Mouse (Mus musculus) ovary, postnatal 36 days (tissue): ENCODE data around the gene S100a13.
A peak's percentile ranks its signal among the peaks of the same experiment; 100 is the strongest.

ENCODE experiments used
- DNase-seq: peaks from one replicate; pipeline ENCODE4 v3.0.0; 2022; ENCODE audit warnings: low spot score, mixed read lengths

Gene S100a13

DNA sequence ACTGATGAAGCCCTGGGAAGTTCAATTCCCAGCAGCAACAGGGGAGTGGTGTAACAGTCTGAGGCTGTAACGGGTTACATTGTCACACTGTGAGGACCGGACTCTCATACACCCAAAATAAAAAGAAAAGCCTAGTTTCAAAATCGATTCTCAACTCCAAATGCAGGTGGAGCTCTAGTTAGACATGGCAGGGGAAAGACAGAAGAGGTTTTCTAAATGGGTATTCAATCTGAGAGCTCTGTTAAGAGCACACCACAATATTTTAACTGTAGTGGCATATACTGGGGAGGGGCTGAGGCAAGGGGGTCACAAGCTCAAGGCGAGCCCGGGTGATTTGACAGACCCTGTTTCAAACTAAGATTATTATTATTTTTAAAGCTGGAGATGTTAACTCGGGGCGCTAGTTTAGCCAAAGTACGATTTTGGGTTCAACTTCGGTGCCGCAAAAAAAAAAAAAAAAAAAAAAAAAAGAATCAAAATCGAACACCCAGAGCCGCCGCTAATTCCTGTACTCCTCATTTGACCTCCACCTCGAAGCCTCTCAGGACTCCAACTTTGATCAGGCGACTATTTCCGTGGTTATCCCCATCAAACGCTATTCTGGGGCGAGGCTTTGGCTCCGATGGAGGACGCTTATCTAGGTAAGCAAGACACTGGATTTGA is 5.8 kb upstream of the S100a13 start:
- no peak for DNase-seq

DNA sequence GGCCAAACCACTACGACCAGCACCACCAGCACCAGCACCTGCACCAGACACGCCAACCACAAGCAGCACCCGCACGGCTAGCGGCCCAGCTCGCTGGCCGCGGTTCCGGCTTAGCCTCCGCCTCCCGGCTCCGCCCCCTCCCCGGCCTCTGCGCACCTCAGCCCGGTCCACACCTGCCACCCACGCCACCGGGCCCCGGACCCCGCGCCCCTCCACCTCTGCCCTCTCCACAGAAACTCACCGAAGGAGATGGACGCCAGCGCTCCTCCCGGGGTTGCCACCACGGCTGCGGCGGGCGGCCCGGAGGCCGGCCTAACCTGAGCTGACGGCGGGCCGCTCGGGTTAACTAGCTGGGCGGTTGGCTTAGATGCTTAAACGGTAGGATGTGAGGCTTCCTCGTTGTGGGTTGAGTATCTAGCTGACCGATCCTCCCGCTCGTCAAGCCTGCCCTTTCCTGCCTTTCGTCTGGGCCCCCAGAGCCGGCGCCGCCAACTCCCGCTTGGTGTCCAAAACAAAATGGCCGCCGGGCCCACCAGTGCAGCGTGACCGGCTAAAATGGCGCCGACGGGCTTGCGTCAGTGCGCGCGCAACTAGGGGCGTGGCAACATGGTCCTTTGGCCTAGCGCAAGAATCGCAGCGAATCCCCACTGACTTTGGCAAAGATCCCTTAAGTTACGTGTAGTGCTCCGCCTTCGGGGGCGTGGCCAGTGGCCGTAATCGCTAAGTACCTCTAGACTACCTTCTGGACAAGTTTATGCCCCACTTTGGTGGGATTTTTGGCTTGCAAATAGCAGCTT is 5.1 kb upstream of the S100a13 start, which contains the start of gene Chtop:
Gene Chtop (minus strand): TSS at position 549 of the 797 bp plus-strand sequence.
- peak; percentile 99 for DNase-seq

DNA sequence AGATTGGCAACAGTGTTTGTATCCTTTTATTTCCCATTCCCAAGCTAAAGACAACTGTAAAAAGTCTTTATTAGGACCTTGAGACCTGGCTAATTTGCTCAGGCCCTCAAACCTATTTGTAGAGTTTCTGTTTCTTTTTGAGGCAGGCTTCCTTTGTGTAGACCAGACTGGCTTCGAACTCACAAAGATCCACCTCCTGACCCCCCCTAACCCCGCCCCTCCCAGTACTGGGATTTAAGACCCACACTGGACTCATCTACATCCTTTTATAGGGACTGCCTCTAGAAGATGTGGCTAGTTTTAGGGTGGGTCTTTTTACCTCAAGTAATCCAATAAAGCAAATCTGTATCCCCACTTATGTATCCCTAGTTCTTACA is 4.5 kb upstream of the S100a13 start:
- DNase-seq: no peak

- DNase-seq: no peak
Measured at GRCm38 (mm10) chr3:90512276-90512675, 2.0 kb upstream of the S100a13 start.

- no peak for DNase-seq
Measured at GRCm38 (mm10) chr3:90512948-90513642, 1.1 kb upstream of the S100a13 start.

DNA sequence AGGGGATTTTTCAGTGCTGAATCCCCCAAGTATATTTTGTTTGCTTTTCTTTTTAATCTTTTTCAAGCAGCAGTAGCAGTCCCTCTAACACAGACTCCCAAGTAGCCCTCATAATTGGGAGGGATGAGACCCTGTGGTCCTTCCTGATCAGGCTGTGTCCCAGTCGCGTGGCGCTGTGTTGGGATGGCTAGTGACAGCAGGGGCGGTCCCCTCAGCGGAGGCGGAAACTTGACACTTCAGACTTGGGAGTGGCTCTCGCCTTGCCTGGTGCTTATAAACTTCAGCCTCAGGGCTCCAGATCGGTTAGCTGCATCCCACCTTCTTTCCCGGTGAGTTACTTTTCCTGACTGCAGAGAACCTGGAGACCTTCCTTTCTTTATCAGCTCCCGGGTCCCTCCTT is 456 bp downstream of the S100a13 start:
- DNase-seq: peak; percentile 64

DNA sequence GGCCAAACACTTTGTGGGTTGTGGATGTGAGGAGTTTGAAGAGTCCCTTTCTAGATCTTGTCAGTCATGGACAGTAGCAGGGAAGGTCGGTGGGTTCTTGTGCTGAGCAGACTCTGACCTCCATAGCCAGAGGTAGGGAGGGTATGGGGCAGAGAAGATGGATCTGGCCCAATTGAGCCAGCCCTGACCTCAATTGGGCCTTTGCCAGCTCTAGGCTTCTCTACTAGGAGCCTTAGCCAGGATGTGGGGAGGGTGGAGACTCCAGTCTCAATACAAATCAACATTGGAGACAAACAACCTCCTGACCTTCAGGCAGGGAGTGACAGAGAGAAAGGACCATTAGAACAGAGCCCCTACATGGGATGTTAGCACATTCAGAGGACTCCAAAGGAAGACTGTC is 1.0 kb downstream of the S100a13 start:
- DNase-seq: no peak

GRCm38 (mm10) chr3:90515789-90516188 is 1.6 kb downstream of the S100a13 start:
- DNase-seq: no peak

DNA sequence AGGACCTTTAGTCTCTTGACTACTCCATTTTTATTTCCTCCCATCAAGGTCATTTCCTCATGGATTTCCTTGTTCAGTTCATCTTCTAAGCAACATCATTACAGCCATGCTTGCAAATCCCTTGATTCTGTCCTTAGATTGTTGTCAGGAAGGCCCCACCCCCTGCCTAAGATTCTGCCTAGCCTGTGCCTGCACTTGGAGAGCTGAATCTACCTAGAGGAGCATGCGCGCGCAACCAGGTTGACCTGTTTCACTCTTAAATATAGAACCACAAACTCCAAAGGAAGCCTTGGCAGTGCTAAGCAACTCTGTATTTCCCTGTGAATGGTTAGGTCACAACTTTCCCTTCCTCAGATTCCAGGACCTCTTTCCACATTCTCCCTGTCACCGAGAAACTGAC is 3.5 kb downstream of the S100a13 start:
- no peak for DNase-seq

- DNase-seq: no peak
Measured at GRCm38 (mm10) chr3:90525421-90525820, 11.2 kb downstream of the S100a13 start.

DNA sequence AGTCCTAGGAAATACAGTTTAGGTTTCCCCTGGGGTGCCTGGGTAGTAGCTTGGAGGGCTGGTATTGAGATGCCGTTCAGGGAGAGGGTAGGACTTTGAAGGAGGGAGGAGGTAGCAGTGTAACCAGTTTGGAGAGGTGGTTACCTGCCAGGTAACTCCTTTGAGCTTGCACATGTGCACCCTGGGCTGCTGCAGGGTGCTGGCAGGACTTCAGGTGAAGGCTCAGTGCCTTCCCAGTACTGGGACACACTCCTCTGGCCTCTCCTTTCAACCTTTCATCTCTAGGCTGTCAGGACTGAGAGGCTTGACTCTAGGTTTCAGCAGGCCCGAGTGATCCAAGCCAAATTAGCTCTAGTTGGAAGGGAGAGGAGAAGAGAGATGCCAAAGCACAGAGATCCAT is 11.8 kb downstream of the S100a13 start:
- DNase-seq: no peak

GRCm38 (mm10) chr3:90526580-90526979 is 12.3 kb downstream of the S100a13 start, which contains the start of gene S100a14:
TSS of gene S100a14 (plus strand) at chr3:90526856.
- DNase-seq: no peak

- no peak for DNase-seq
Measured at GRCm38 (mm10) chr3:90527291-90527873, 13.1 kb downstream of the S100a13 start.

DNA sequence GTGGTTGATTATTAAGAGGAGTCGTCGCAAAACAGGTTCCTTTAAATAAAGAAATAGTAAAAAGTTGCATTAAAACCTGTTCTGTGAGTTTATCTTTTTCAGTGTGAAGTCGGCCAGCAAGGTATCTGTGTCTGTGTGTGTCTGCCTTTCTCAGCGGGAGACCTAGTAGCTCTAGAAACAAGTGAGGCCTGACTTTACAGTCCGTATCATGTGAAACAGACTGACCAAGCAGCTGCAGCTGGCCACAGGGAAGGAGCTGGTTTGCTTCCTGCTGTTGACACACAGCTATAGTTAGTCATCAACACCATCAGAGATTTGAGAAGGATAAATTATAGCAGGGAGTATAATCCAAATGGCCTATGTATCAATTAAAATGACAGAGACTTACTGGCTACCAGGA is 17.5 kb downstream of the S100a13 start:
- no peak for DNase-seq

DNA sequence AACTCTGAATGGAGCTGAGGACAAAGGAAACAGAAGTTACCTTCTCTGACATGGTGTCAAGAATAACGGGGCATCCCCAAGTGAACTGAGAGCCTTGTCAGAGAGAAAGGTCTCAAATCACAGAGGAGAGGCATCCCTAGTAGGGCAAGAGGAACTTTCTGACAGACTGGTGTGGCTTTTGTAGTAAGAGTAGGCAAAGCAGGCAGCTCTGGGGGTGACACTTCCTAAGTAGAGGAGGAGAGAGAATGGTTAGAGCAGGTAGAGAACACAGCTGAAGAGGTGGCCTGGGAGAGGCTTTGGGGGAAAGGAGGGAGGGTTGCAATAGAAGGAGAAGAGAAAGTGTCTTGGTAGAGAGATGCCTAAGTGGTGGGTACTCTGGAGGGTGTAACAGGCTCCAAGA is 21.2 kb downstream of the S100a13 start:
- DNase-seq: no peak

DNA sequence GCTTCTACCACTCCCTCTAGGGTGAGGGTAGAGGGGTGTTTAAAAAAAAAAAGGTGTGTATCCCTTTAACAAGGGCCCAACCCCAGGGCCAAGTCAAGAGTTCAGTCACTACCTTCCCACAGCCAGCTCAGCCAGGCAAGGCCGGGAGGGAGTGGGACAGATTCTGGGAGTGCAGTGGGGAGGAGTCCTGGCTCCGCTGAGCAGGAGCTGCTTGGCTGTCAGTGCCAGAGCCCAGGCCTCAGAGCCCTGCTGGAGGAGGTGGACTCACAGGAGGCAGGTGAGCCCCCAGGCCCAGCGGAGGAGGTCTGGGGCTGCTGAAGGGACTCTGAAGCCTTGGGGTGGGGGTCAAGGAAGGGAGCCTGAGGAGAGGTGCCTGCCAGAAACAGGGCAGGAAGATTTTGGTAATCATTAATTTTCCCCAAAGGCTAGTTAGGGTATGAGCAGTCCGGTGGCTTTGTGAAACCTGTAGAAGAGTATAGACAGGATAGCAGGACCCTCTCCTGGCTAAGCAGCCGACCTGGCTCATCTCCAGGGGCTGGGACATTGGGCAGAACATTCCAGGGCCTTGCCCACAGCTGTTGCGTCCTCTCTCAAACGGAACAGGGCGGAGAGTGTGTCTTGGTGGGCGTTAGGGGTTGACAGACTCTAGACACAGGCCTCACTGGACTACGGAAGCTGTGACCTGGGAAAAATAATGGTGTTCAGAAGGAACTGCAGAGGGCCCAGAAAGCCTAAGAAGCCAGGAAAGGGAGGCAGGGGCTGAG is 23.1 kb downstream of the S100a13 start, which contains the start of gene S100a16:
Gene S100a16 (plus strand): TSS at position 114 of the 764 bp plus-strand sequence.
- peak; percentile 75 for DNase-seq

- no peak for DNase-seq
Measured at GRCm38 (mm10) chr3:90537905-90538296, 23.7 kb downstream of the S100a13 start.

DNA sequence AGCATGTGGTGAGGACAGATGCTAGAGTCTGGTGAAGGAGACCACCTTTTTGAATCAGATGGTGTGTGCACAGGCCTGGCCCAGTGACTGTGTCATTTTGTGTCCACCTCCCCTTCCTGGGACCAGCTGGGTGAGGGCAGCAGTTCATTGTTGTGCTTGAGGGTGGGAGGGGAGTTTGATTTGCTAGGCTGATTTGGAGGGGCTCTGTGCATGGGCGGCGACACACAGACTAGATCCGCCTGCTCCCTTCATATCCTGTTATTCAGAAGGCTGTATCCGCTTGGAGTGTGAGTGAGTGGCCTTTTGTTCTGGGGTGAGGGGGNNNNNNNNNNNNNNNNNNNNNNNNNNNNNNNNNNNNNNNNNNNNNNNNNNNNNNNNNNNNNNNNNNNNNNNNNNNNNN is 26.7 kb downstream of the S100a13 start:
- DNase-seq: no peak

DNA sequence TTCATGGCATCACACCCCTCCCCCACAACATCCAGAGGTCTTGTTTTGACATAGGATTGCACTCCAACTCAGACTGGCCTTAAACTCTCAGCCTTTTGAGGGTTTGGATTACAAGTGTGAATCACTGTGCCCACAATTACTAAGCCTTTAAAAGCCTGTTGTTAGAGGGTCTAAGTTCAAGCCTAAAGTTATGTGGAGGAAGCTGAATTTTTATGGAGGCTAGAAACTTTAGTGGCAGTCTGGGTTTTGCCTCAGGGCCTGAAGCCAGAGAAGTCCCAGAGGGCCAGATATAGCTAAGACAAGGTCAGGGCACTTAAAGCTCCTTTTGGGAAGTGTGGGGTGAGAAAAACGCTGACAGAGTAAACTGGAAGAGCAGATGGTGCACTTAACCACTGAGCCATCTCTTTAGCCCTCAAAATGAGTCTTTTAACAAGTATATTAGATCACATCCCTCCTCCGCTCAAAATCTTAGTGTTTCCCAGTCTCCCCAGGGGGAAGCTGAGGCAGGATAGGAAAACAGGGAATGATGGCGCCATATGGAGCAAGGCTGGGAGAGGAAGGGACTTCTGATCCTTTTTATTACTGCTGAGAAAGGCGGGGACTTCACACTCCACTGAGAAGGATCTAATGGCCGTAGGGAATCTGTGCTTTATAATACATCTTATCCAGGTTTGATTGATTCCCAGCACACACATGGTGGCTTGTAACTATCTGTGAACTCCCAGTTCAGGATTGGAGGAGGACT is 35.6 kb downstream of the S100a13 start:
- no peak for DNase-seq

DNA sequence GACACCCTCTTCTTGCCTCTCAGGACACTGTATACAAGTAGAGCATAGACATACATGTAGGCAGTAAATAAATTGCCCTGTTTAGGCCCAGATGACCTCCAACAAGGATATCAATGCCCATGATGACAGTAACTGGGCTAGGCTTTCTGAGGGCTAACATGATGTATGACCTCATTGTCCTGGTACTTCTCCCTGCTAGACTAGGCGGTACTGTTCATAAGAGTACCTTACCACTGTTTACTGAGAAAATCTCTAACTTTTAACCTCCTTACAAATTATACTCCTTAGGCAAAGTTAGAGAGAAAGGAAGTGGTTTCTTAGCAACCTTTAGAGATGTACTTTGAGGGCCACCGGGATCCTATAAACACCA is 36.2 kb downstream of the S100a13 start:
- DNase-seq: no peak

DNA sequence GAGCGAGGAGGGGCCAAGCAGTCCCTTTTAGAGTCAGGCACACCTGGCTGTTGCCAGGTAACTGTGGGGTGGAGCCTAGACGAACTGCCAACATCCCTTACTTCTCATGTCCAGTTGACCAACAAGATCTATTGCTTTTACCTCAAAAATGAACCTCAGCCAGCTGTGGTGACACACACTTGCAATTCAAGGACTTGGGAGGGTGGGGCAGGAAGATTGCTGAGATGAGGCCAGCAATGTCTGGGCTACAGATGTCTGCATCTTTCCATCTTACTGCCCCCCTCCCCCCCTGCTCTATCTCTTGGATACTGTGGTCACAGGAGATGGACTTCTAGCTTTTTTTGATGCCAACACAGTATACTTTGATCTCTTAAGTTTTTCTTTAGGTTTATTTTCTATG is 38.0 kb downstream of the S100a13 start:
- DNase-seq: no peak
